Mouse (Mus musculus) heart, adult 18-20 months (tissue): Measurements from ENCODE around the gene Pdcd4. TPM values are rescaled to one million over a fixed set of nuclear protein-coding genes. Genes with fewer than 3 reads are reported as not detected.

Source experiments
- DNase-seq, 2 experiments: peaks; one replicate each; pipeline ENCODE4 v3.0.0; 2021 to 2022; ENCODE audit warnings: mixed read lengths in 1 of 2
- long read RNA-seq, 2 experiments: library from polyadenylated mRNA; stranded (forward); transcript quantifications; one replicate each; pipeline ENCODE4 v2.0.0; 2021
- total RNA-seq, 2 experiments: library from RNA; stranded (reverse); gene quantifications; 2 replicates each; pipeline ENCODE4 v1.2.3; 2021

Pdcd4 gene
- 10 to 100 TPM; 20.3 to 31.3 TPM for total RNA-seq
- long read RNA-seq, experiment 1, transcript Pdcd4-203 (13 exons, 1,733 nt) = major isoform, 7 of 14 reads
- long read RNA-seq, experiment 1, transcript Pdcd4-201 (12 exons, 2,381 nt) = minor isoform, 5 of 14 reads
- long read RNA-seq, experiment 1, partial matches to known transcripts = 1 of 14 reads
- long read RNA-seq, experiment 1, other reads (novel, unspliced or antisense) = 1 of 14 reads
- long read RNA-seq, experiment 2, partial matches to known transcripts = 0 of 9 reads
- long read RNA-seq, experiment 2, other reads (novel, unspliced or antisense) = 1 of 9 reads

- DNase-seq = no peak
Observed at GRCm38 (mm10) chr19:53892061-53892460, at the start of gene Pdcd4. Pdcd4 (plus strand) TSS chr19:53892231.

GRCm38 (mm10) chr19:53843972-53844371 is 48.1 kb upstream of the Pdcd4 start:
- DNase-seq = peak in 1 of 2 experiments; percentile 38

- no peak for DNase-seq
Observed at GRCm38 (mm10) chr19:53848272-53848995, 43.6 kb upstream of the Pdcd4 start.

GRCm38 (mm10) chr19:53850166-53850922 is 41.7 kb upstream of the Pdcd4 start:
- DNase-seq = peak; percentile 84

GRCm38 (mm10) chr19:53851352-53851751 is 40.7 kb upstream of the Pdcd4 start:
- no peak for DNase-seq

GRCm38 (mm10) chr19:53851826-53852698 is 40.0 kb upstream of the Pdcd4 start:
- DNase-seq = no peak

GRCm38 (mm10) chr19:53852699-53853451 is 39.2 kb upstream of the Pdcd4 start:
- DNase-seq = peak in 1 of 2 experiments; percentile 34

- DNase-seq = no peak
Observed at GRCm38 (mm10) chr19:53854978-53855377, 37.1 kb upstream of the Pdcd4 start.

GRCm38 (mm10) chr19:53855781-53856180 is 36.2 kb upstream of the Pdcd4 start:
- no peak for DNase-seq

- peak; percentile 62 to 79 for DNase-seq
Observed at GRCm38 (mm10) chr19:53856794-53857193, 35.2 kb upstream of the Pdcd4 start.

- DNase-seq = no peak
Observed at GRCm38 (mm10) chr19:53857962-53858361, 34.1 kb upstream of the Pdcd4 start.

GRCm38 (mm10) chr19:53859149-53859548 is 32.9 kb upstream of the Pdcd4 start:
- no peak for DNase-seq

- no peak for DNase-seq
Observed at GRCm38 (mm10) chr19:53859593-53859992, 32.4 kb upstream of the Pdcd4 start.

GRCm38 (mm10) chr19:53861346-53861745 is 30.7 kb upstream of the Pdcd4 start:
- no peak for DNase-seq

- DNase-seq = no peak
Observed at GRCm38 (mm10) chr19:53862573-53863246, 29.3 kb upstream of the Pdcd4 start.

GRCm38 (mm10) chr19:53867238-53867637 is 24.8 kb upstream of the Pdcd4 start:
- no peak for DNase-seq

- no peak for DNase-seq
Observed at GRCm38 (mm10) chr19:53868125-53868524, 23.9 kb upstream of the Pdcd4 start.

- no peak for DNase-seq
Observed at GRCm38 (mm10) chr19:53868796-53869195, 23.2 kb upstream of the Pdcd4 start.

GRCm38 (mm10) chr19:53869427-53870385 is 22.3 kb upstream of the Pdcd4 start:
- DNase-seq = no peak
